Mouse (Mus musculus) naive thymus-derived CD4-positive, alpha-beta T cell, adult 2 months (primary cell): ENCODE measurements around the gene Dnase2b.
A peak's percentile ranks its signal among the peaks of the same experiment; 100 is the strongest.

Experiments used
- DNase-seq: peaks from one replicate; pipeline ENCODE4 v3.0.0-alpha.2; 2011; ENCODE audit warnings: low read depth

Dnase2b gene

DNA sequence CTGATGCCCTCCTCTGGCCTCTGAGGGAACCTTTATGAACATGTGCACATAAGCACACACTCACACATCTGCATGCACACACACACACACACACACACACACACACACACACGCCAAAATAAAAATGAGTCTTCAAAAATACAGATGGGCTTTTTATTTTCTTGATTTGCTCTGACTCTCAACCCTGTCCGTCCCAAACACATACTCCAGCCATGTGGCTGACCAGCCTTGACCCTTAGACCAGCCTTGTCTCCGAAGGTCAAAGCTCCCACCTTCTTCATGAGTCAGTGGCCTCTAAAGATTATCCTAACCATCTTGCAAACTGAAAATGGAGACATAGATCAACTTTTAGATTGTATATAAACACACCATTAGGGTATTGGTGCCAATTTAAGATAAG, 45.8 kb downstream of the Dnase2b start:
- no peak for DNase-seq

DNA sequence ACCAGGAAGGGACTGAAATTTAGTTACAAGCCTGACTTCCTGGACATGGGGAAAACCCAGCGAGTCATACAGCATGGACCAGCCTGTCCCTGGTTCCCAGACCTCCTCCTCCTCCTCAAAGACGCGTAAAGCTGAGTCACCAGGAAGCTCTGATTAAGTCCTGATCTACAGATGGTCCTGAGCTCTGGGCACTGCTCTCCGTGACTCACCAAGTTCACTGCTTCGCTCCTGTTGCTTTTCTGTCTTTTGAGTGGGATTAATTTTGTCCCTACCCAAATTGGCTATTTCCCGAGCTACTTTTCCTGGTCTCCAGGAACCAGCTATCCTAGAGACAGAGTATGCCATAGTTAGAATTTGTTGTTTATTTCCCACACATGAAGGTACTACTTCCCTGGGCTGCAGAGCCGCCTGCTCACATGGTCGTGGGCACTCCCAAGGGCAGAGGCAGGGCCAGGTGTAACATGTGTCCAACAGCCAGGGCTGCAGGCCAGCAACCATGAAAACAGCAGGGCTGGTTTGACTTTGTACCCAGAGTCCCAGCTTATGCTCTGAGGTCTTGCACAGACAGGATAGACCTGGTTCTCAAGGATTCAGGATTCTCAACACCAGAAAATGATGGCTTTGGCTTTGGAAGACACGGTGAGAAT, 47.4 kb downstream of the Dnase2b start:
- no peak for DNase-seq

- no peak for DNase-seq
Measured at GRCm38 (mm10) chr3:146567366-146567765, 48.0 kb downstream of the Dnase2b start.

- DNase-seq: no peak
Measured at GRCm38 (mm10) chr3:146565065-146565411, 50.4 kb downstream of the Dnase2b start.

GRCm38 (mm10) chr3:146564268-146565064, 50.9 kb downstream of the Dnase2b start:
- peak; percentile 88 for DNase-seq

GRCm38 (mm10) chr3:146562936-146563335, 52.5 kb downstream of the Dnase2b start:
- no peak for DNase-seq

- no peak for DNase-seq
Measured at GRCm38 (mm10) chr3:146557507-146557906, 57.9 kb downstream of the Dnase2b start.

DNA sequence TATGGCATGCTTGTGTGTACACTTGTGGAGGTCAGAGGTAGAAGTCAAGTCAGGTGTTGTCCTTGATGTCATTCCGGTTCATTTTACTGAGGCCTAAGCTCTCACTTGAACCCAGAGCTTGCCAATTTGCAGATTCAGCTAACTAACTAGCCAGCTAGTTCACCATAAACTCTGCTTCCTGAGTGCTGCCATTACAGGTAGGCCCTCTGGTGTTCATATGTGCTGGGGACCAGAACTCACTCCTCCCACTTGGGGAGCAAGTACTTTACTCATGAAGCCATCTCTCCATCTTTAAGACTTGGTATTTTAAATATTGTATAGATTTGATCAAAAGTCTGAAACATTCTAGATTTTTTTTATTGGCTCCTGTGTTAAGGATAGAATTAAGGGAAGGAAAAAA, 58.8 kb downstream of the Dnase2b start:
- DNase-seq: no peak

- DNase-seq: no peak
Measured at GRCm38 (mm10) chr3:146554816-146555215, 60.6 kb downstream of the Dnase2b start.

DNA sequence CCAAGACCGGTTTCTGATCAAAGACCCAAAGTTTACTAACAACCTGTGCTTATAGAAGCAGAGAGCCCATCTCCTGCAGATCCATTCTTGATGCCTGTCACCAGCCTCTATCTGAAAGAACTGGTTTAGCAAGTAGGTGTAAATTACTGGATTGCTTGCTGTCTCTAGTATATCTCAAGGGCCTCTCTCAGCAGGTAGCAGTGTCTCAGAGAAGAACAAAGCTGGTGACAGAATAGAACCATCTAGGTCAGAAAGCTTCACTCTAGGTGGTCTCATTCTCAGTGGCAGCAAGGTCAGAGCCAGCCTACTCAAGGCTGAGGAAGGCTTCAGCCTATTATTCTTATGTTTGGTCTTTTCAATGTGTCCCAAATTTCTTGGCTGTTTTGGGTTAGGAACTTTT, 71.8 kb downstream of the Dnase2b start:
- DNase-seq: no peak

GRCm38 (mm10) chr3:146540521-146541273, 74.7 kb downstream of the Dnase2b start:
- DNase-seq: no peak

DNA sequence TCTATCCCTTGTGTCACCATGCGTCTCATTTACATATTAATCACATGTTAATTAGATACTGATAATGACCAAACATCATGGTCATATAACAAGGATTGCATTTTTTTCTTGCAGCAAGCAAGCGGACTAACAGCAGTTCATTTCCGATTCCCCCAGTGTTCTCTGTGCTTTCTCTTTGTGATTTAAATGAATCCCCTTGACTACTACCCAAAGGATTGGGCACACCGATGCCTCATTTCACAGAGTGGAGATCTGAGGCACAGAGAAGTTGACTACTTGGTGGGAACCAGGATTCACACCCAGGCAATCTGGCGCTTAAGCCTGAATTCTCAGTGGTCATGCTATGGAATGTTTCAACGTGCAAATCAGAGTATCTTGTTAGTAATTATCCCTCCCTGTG, 80.4 kb downstream of the Dnase2b start:
- DNase-seq: no peak
